Mouse (Mus musculus) lung, embryonic 16.5 days (tissue): ENCODE measurements around the gene Sytl1. TPM values are rescaled to one million over a fixed set of nuclear protein-coding genes. Genes with fewer than 3 reads are reported as not detected.

Experiments
- ATAC-seq: fragments of 200-750 bp; cut with Nextera tagmentation; 2 replicates; pipeline ENCODE4 v1.8.0; 2017; ENCODE audit warnings: low read depth, mild to moderate bottlenecking, moderate library complexity
- H3K27ac ChIP-seq: fragments of 300-500 bp; sonication (generic); 2 replicates; pipeline ENCODE4 v1.5.1; 2014; ENCODE audit warnings: mild to moderate bottlenecking, control low read depth, low read length
- H3K27me3 ChIP-seq: fragments of 300-500 bp; sonication (generic); 2 replicates; pipeline ENCODE4 v1.6.1; 2014; ENCODE audit warnings: low read depth, low read length, mixed read lengths; ENCODE audit not compliant: control insufficient read depth, insufficient read depth
- H3K36me3 ChIP-seq: fragments of 300-500 bp; sonication (generic); 2 replicates; pipeline ENCODE4 v1.6.1; 2014; ENCODE audit warnings: low read length; ENCODE audit not compliant: control insufficient read depth, insufficient read depth
- H3K4me1 ChIP-seq: fragments of 300-500 bp; sonication (generic); replicated peaks from 2 replicates; pipeline ENCODE4 v1.6.1; 2014; ENCODE audit warnings: low read length, mixed read lengths; ENCODE audit not compliant: control insufficient read depth, insufficient read depth
- H3K4me2 ChIP-seq: fragments of 300-500 bp; sonication (generic); 2 replicates; pipeline ENCODE4 v1.6.1; 2014; ENCODE audit warnings: low read depth, low read length, control low read depth
- H3K4me3 ChIP-seq: fragments of 300-500 bp; sonication (generic); 2 replicates; pipeline ENCODE4 v1.5.1; 2014; ENCODE audit warnings: mild to moderate bottlenecking, low read length, control low read depth
- H3K9ac ChIP-seq: fragments of 300-500 bp; sonication (generic); 2 replicates; pipeline ENCODE4 v1.6.1; 2014; ENCODE audit warnings: low read length, control low read depth
- H3K9me3 ChIP-seq: fragments of 300-500 bp; sonication (generic); 2 replicates; pipeline ENCODE4 v1.6.1; 2016; ENCODE audit warnings: low read length; ENCODE audit not compliant: control insufficient read depth
- WGBS: fragments of 180-500 bp; shearing (Covaris S2); extraction: QIAGEN DNeasy Blood & Tissue Kit; methylation state at CpG from one replicate; pipeline ENCODE4 v1.1.7; 2014; 5-methylcytosine and 5-hydroxymethylcytosine counted together
- polyA plus RNA-seq: library from polyadenylated mRNA; unstranded; fragments of >200 nt; fragmentation: Nextera tagmentation; extraction: Ambion mirVana; gene quantifications from 2 replicates; pipeline ENCODE4 v1.2.1, GENCODE M21; 2015

Sytl1 gene
- polyA plus RNA-seq, 1 experiment from 2014 or later: 2.4 TPM

- WGBS: 72% methylated on average over 12 of the region's 12 CpGs
- H3K27me3 ChIP-seq: peaks cover 5% of the 10 kb centered on the region; the same call in 1 of the 2 replicates
- no peaks in the 10 kb centered on the region for H3K4me1 ChIP-seq
- no peaks in the 10 kb centered on the region for H3K36me3 ChIP-seq
- no peak overlapping the region for H3K4me3 ChIP-seq
- H3K9me3 ChIP-seq: no peaks in the 10 kb centered on the region
- H3K9ac ChIP-seq: no peak overlapping the region
- no peak overlapping the region for H3K4me2 ChIP-seq
- 0 out of 2 replicates have a peak, but pooled peaks have one; percentile 38 for ATAC-seq
- H3K27ac ChIP-seq: no peak overlapping the region
These were observed 5.0 kb downstream of the Sytl1 start for GRCm38 (mm10) chr4:133257798-133258408.

GRCm38 (mm10) chr4:133257230-133257629 is 5.7 kb downstream of the Sytl1 start:
- peak overlapping the region; percentile 17; the same call in 1 of the 2 replicates for H3K4me3 ChIP-seq
- H3K36me3 ChIP-seq: no peaks in the 10 kb centered on the region
- H3K9me3 ChIP-seq: no peaks in the 10 kb centered on the region

GRCm38 (mm10) chr4:133256820-133257219 is 6.1 kb downstream of the Sytl1 start:
- Histone ChIP-seq H3K4me3 (peak overlapping the region; percentile 17), H3K27me3 (peaks cover 11% of the 10 kb centered on the region), H3K36me3 (no peaks in the 10 kb centered on the region), H3K4me1 (no peaks in the 10 kb centered on the region), H3K4me2 (peak overlapping the region; percentile 40), H3K27ac (no peak overlapping the region), H3K9ac (no peak overlapping the region), H3K9me3 (no peaks in the 10 kb centered on the region)
- WGBS: 16% methylated on average over 24 of the region's 24 CpGs
- peak; percentile 63 for ATAC-seq

More at GRCm38 (mm10) chr4:133257230-133257629, 5.7 kb downstream of the Sytl1 start:
- peak overlapping the region; percentile 40 for H3K4me2 ChIP-seq
- no peaks in the 10 kb centered on the region for H3K4me1 ChIP-seq
- ATAC-seq: peak; percentile 67; the same call in 1 of the 2 replicates
- peaks cover 7% of the 10 kb centered on the region; the same call in 1 of the 2 replicates for H3K27me3 ChIP-seq
- no peak overlapping the region for H3K9ac ChIP-seq
- no peak overlapping the region for H3K27ac ChIP-seq
- WGBS: 34% methylated on average over 12 of the region's 12 CpGs

GRCm38 (mm10) chr4:133255392-133255791 is 7.5 kb downstream of the Sytl1 start:
- no peak overlapping the region for H3K4me3 ChIP-seq
- no peak for ATAC-seq
- peaks cover 25% of the 10 kb centered on the region for H3K27me3 ChIP-seq
- H3K9me3 ChIP-seq: no peaks in the 10 kb centered on the region
- no peak overlapping the region for H3K4me2 ChIP-seq
- no peak overlapping the region for H3K9ac ChIP-seq
- WGBS: 45% methylated on average over 6 of the region's 6 CpGs
- H3K36me3 ChIP-seq: no peaks in the 10 kb centered on the region
- H3K4me1 ChIP-seq: peaks cover 10% of the 10 kb centered on the region
- H3K27ac ChIP-seq: no peak overlapping the region

- WGBS: 70% methylated on average over 12 of the region's 12 CpGs
- Histone ChIP-seq H3K9ac (no peak overlapping the region), H3K36me3 (no peaks in the 10 kb centered on the region), H3K4me1 (peaks cover 13% of the 10 kb centered on the region), H3K4me2 (no peak overlapping the region), H3K9me3 (no peaks in the 10 kb centered on the region), H3K27ac (no peak overlapping the region), H3K4me3 (no peak overlapping the region), H3K27me3 (peaks cover 31% of the 10 kb centered on the region)
- ATAC-seq: no peak
These were observed 9.5 kb downstream of the Sytl1 start for GRCm38 (mm10) chr4:133253412-133253811.

GRCm38 (mm10) chr4:133252089-133252488 is 10.8 kb downstream of the Sytl1 start:
- Histone ChIP-seq H3K36me3 (no peaks in the 10 kb centered on the region), H3K27me3 (peaks cover 38% of the 10 kb centered on the region), H3K9me3 (no peaks in the 10 kb centered on the region), H3K27ac (no peak overlapping the region), H3K9ac (no peak overlapping the region), H3K4me3 (no peak overlapping the region), H3K4me2 (no peak overlapping the region), H3K4me1 (peaks cover 13% of the 10 kb centered on the region)
- WGBS: 47% methylated on average over 4 of the region's 4 CpGs
- no peak for ATAC-seq

GRCm38 (mm10) chr4:133251214-133251613 is 11.7 kb downstream of the Sytl1 start:
- 5% methylated on average over 31 of the region's 31 CpGs for WGBS
- peaks cover 42% of the 10 kb centered on the region for H3K27me3 ChIP-seq
- peak overlapping the region; percentile 40 for H3K4me3 ChIP-seq
- no peaks in the 10 kb centered on the region for H3K36me3 ChIP-seq
- H3K4me1 ChIP-seq: peaks cover 13% of the 10 kb centered on the region
- peak overlapping the region; percentile 68 for H3K4me2 ChIP-seq
- 0 out of 2 replicates have a peak, but pooled peaks have one; percentile 27 for ATAC-seq
- H3K9me3 ChIP-seq: no peaks in the 10 kb centered on the region
- H3K27ac ChIP-seq: no peak overlapping the region
- H3K9ac ChIP-seq: peak overlapping the region; percentile 49; the same call in 1 of the 2 replicates

- WGBS: 3% methylated on average over 22 of the region's 22 CpGs
- H3K27me3 ChIP-seq: peaks cover 41% of the 10 kb centered on the region
- H3K4me2 ChIP-seq: peak overlapping the region; percentile 68
- 0 out of 2 replicates have a peak overlapping the region, but pooled peaks have one; percentile 33 for H3K9ac ChIP-seq
- ATAC-seq: peak; percentile 67
- H3K4me1 ChIP-seq: peaks cover 13% of the 10 kb centered on the region
- no peaks in the 10 kb centered on the region for H3K9me3 ChIP-seq
- H3K4me3 ChIP-seq: peak overlapping the region; percentile 40
- H3K36me3 ChIP-seq: no peaks in the 10 kb centered on the region
- H3K27ac ChIP-seq: no peak overlapping the region
These were observed 12.3 kb downstream of the Sytl1 start for GRCm38 (mm10) chr4:133250609-133251008.

- peaks cover 42% of the 10 kb centered on the region for H3K27me3 ChIP-seq
- H3K9me3 ChIP-seq: no peaks in the 10 kb centered on the region
- no peak overlapping the region for H3K4me2 ChIP-seq
- H3K4me1 ChIP-seq: peaks cover 13% of the 10 kb centered on the region
- no peak overlapping the region for H3K4me3 ChIP-seq
- 59% methylated on average over 13 of the region's 13 CpGs for WGBS
- no peak for ATAC-seq
- no peaks in the 10 kb centered on the region for H3K36me3 ChIP-seq
- no peak overlapping the region for H3K27ac ChIP-seq
- no peak overlapping the region for H3K9ac ChIP-seq
These were observed 15.0 kb downstream of the Sytl1 start for GRCm38 (mm10) chr4:133247806-133248449.
